Mouse (Mus musculus): ENCODE measurements at regions not wholly inside any gene's neighbourhood (a gene's known extent, or its start where the extent isn't known, plus 50 kb on each side); places are given as distances from the start of the nearest gene placed in this dataset.
"Not testable (repeated sequence)": the region's sequence is repeated elsewhere in the genome, so short reads cannot be mapped to it uniquely, and the experiment has no call there.

GRCm38 (mm10) chr9:32941768-32942030 lies 305.7 kb downstream of the Ets1 start:
- DNase-seq, result no peak

GRCm38 (mm10) chr9:32947221-32947620 lies 311.2 kb downstream of the Ets1 start:
- no peak for DNase-seq

DNA sequence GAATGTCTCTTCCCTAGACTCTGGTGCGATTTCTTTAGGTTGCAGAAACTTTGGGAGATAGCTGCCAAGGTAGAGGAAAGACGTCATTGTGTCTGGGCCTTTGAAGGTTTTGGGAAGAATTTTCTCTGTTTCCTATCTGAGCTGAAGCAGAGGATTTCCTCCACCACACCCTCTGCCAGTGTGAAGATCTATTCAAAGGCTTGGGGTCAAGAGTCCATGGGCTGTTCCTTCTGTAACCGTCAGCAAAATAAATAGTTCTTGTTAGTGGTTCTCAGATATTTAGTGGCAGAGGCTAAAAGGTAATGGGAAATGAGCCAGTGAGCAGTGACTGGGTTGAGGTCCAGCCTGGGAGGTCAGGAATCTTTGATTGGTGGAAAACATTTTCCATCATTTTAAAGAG lies 313.0 kb downstream of the Ets1 start:
- DNase-seq, result peak; percentile 30

- DNase-seq, result no peak
Observed at GRCm38 (mm10) chr9:32958716-32959115, 322.7 kb downstream of the Ets1 start.

GRCm38 (mm10) chr9:32959468-32959867 lies 323.4 kb downstream of the Ets1 start:
- DNase-seq, result not testable (repeated sequence)

GRCm38 (mm10) chr9:32962679-32963205 lies 326.7 kb downstream of the Ets1 start:
- DNase-seq, result no peak

GRCm38 (mm10) chr9:32968446-32968845 lies 332.4 kb downstream of the Ets1 start:
- no peak for DNase-seq

- DNase-seq, result no peak
Observed at GRCm38 (mm10) chr9:32971421-32971820, 335.4 kb downstream of the Ets1 start.

DNA sequence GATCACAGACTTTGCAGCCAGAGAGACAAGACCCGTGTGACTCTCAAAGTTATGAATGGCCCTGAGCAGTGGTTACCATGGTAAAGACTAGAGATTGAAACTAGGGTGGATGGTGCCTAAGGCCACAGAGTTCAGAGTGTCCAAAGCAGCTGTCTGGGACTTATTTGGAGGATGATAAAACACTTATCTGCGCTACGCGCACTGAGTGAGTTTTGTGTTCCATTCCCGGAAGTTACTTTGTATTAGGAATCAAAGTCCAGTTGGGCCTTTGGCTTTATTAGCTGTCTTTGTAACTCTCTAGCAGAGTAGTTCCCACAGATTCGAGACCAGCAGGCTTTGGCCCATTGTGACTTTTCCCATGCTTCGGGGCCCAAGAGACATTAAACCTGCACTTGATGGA lies 335.9 kb downstream of the Ets1 start:
- DNase-seq, result no peak

DNA sequence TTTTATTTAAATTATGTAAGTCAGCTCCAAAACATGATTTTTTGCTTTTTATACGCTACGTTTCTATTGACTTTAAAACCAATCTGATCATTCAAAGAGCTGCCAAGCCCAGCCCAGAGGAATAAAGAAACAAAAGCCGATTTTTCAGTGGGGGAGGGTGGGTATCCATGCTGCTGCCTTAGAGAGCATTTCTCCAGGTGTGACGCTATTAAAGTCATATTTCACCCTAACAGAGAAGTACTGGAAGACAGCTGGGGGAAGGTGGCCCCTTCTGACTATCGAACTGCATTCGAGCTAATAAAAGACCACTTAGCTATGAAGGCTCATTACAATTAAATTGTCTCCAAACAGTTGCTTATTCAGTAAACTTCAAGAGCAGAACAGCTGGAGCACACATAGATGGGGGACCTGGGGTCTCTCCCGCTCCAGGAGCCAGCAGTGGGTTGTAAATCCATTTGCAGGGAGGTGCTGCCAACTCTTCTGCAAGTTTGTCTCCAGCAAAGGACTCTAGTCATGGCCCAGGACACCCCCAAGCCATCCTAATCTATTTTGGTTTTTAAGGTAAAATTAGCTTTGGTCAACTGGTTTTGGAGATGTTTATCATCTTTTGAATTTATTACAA lies 336.5 kb downstream of the Ets1 start:
- DNase-seq, result no peak

DNA sequence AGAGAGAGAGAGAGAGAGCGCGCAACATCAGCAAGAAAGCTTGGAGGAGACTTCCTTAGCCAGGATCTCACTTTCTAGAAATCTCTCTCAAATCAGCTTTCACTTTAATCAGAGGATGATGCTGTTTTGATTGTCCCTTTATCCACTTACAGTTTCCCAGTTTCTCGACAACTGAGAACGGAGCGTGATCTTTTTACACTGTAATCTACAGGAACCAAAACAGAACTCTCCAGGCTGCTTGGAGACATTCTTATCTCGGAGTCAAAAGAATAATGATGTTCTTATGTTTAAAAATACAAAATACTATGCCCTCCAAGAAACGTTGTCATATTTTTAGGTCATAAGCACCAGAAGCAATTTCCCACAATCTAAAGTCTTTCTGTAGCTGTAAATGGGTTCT lies 341.7 kb downstream of the Ets1 start:
- no peak for DNase-seq

GRCm38 (mm10) chr9:32980846-32981245 lies 344.8 kb downstream of the Ets1 start:
- DNase-seq, result no peak

DNA sequence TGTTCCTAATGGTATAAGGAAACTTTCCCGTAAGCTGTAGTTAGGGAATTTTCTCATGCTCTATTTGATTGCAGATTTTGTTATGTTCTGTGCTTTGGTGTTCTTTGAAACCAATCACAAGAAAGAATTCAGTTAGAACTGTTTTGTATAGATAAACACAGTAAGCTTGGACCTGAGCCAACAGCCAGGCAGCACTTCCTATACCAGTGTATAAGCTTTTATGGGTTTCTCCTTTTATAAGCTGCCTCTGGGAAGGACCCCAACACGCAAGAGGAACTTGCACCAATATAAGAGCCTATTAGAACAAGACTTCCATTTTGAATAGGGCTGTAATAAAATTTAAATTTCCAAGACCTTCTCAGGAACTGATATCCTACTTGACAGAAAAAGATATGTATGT lies 347.2 kb downstream of the Ets1 start:
- no peak for DNase-seq

DNA sequence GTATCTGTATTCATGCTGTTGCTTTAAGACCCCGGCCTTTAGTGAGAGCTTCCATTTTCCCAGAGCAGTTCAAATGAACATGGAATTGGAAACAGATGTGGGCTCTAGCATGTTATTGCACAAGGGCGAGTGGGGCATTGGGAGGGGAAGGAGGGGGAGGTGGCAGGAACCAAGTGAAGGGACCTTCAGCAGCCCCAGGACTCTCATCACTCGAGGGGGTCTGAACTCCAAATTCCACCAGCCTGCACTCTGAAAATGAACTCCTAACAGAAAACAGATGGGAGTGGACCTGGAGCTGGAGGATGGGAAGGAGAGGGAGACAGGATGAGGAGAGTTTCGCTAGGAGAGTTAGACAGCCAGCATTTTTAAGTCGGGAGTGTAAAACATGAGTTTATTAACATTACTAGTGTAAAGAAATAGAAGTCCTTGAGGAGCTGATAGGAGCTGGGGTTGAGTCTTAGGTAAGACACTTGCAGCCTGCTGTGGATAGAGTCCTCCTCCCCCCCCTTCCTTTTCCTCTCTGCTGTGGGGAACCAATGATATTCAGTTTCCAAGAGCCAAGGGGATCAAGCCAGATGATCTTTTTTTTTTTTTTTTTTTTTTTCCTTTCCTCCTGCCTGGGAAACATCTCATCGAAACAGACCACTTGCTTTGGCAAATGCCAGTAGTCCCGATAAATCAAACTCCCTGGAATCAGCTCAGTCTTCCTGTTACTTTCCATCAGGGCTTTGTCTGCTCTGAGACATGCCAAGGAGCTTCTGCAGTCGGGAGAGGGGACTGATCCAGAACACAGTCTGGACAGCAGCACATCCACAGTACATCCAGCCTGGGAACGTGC lies 351.0 kb downstream of the Ets1 start:
- no peak for DNase-seq

- DNase-seq, result no peak
Observed at GRCm38 (mm10) chr9:32989006-32989405, 353.0 kb downstream of the Ets1 start.

DNA sequence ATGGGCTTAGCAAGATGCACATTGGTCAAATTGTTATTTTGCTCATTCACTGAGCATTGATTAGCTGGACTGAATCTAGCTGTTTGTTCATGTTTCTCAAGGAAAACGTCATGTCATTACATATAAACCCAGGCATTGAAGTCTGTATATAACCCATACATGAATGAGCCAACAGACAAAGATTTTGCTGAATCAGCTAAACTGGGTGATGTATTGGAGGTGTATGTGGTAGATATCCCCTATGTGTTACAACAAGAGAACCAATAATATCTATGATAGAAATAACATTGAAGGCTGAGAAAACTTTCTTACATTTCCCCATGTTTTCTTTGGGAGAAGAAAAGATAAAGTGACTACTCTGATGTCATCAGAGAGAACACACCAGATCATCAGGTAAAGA lies 362.3 kb downstream of the Ets1 start:
- DNase-seq, result no peak

DNA sequence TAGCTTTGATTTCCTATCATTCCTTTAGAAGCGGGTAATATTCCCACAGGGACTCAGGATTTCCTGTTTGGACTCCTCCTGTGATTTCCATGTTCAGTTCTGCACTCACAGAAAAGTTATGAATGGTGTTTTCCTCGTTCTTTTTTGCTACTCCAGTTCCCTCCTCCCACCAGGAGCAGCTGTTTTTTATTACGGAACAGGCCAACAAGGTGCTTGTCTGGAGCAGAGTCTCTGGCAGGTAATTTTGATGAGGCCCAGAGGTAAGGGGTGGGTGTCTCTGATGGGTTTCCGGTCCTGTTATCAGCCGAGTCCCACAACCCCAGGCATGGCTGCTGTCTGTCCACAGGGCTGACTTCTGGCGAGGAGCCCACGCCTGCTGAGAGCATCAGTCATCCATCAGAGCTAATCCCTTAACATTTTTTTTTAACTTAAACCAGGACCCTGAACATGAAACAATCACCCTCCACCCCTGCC lies 364.7 kb downstream of the Ets1 start:
- DNase-seq, result no peak

GRCm38 (mm10) chr9:33001165-33001949 lies 365.3 kb downstream of the Ets1 start:
- no peak for DNase-seq

DNA sequence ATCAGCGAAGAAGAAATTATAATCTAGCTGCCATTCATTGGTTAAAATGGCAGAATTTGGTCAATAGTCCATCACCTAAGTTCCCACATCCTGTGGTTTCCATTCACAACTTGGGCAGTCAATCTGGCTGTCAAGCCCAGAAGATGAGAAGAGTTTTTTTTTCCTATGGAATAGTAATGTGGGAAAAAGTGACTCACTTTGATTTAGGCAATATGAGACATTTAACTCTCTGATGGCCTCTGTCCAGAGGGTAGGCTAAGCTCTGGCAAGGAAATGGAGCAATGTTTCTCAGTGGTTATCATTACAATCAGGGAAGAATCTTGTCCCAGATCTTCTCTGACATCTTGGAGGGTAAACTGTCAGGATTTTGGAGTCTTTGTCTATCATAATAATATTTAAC lies 367.9 kb downstream of the Ets1 start:
- no peak for DNase-seq

DNA sequence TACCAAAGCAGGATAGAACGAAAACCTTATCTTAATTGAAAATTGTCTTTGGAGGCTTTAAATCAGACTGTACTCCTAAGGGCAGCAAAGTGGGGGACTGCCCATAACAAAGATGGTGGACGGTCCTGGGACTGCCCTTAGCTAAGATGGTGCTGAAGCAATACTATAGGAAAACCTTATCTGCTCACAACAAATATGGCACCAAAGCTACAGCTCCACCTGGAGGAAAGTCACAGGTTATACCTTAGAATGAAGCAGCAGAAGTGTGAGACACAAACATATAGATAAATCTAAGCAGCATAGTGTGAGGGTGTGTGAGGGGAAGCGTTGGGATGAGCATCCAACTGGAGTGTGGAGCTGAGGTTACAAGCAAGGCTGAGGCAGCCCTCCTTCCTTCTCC lies 368.5 kb downstream of the Ets1 start:
- no peak for DNase-seq

DNA sequence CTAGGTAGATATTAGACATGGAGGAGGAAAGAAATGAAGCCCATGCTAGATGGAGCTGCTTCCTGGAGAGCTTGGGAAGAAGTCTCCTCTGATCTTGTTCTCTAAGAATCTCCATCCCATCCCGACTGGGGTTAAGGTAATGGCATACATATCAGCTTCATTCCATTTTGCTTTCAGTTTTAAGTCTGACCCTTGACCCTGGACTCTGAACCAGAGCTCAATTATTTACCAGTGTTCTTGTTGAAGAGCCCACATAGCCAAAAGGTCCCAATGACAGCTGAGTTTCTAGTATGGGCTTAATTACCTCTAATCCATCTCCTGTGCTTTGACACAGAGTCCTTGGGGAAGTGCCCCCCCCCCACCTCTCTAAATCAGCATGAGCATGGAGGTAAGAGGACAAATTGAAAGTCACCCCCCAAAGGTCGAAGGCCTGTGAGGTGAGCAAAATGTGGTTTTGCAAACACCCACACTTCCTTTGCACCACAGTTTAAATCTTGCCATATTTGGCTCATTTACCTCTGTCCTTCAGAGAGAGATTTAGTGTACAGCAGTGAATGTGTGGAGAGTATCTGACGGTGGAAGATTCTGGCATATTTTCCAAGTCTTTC lies 371.5 kb downstream of the Ets1 start:
- no peak for DNase-seq

GRCm38 (mm10) chr9:33011241-33011640 lies 375.2 kb downstream of the Ets1 start:
- no peak for DNase-seq

DNA sequence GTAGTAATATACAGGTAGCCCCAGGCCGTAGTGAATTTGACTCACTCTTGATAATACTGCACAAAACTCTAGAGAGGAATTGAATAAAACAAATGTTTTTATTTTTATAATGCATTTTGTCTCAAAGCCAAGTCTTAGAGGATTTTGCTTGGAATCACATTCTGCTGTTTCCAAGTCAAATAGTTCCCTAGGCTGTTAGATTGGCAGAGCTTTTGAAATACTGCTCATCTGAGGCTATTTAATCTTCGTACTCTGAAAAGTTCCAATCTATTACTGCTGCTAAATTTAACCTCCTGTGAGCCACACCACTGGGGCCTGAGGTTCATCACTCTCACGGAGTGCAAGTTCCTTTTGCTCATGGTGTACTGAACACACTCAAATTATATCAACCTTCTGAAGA lies 399.4 kb downstream of the Ets1 start:
- DNase-seq, result no peak
